Mouse (Mus musculus): Measurements from ENCODE around the gene Sulf2. TPM values are rescaled to one million over a fixed set of nuclear protein-coding genes. Genes with fewer than 3 reads are reported as not detected.

Sulf2 gene
- polyA plus RNA-seq, 1 experiment from 2014 or later, result 37.6 TPM

DNA sequence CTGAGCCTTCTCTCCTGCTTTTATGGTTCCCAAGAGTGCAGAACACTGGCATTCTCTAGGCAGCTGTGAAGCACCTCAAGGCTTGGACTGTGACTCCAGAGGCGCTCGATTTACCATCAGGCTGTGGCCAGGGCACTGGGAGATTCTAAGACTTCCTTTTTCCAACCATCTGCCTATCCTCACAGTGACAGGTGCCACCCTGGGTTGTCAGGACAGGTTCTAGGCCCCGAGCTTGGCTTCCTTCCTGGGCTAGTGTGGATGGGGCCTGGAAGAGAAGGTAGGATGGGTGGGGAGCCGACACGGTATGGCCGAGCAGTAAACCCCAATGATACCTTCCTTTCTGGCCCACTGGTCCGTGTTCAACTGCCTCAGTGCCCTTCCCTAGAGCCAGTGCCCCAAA is 9.0 kb downstream of the Sulf2 start:
- no peak overlapping the region for H3K4me2 ChIP-seq (ENCODE audit: low read length)
- no peaks in the 10 kb centered on the region for H3K9me3 ChIP-seq (ENCODE audit: control insufficient read depth, low read length)
- whole genome bisulfite sequencing, result 90% methylated on average over 7 of the region's 7 CpGs
- no peak overlapping the region for H3K9ac ChIP-seq (replicated peaks; ENCODE audit: low read depth, low read length)
- no peak overlapping the region for H3K4me3 ChIP-seq (replicated peaks; ENCODE audit: low read length)
- no peaks in the 10 kb centered on the region for H3K36me3 ChIP-seq (ENCODE audit: control insufficient read depth, insufficient read depth)
- no peak for ATAC-seq
- no peak overlapping the region for H3K27ac ChIP-seq (ENCODE audit: low read length)
- peaks cover 19% of the 10 kb centered on the region for H3K4me1 ChIP-seq (replicated peaks; ENCODE audit: control insufficient read depth, insufficient read depth, low read length)
- H3K27me3 ChIP-seq (replicated peaks; ENCODE audit: control insufficient read depth, insufficient read depth, low read length), result no peaks in the 10 kb centered on the region

GRCm38 (mm10) chr2:166145031-166145430 is 10.4 kb downstream of the Sulf2 start:
- Histone ChIP-seq H3K4me1 (replicated peaks; ENCODE audit: control insufficient read depth, insufficient read depth, low read length) (peaks cover 9% of the 10 kb centered on the region), H3K9me3 (ENCODE audit: control insufficient read depth, low read length) (no peaks in the 10 kb centered on the region), H3K27ac (ENCODE audit: low read length) (no peak overlapping the region), H3K4me2 (ENCODE audit: low read length) (no peak overlapping the region), H3K27me3 (replicated peaks; ENCODE audit: control insufficient read depth, insufficient read depth, low read length) (no peaks in the 10 kb centered on the region), H3K36me3 (ENCODE audit: control insufficient read depth, insufficient read depth) (no peaks in the 10 kb centered on the region), H3K9ac (replicated peaks; ENCODE audit: low read depth, low read length) (no peak overlapping the region), H3K4me3 (replicated peaks; ENCODE audit: low read length) (no peak overlapping the region)
- no peak for ATAC-seq
- WGBS, result 75% methylated on average over 8 of the region's 8 CpGs

- no peak overlapping the region for H3K9ac ChIP-seq (replicated peaks; ENCODE audit: low read depth, low read length)
- H3K36me3 ChIP-seq (ENCODE audit: control insufficient read depth, insufficient read depth), result no peaks in the 10 kb centered on the region
- H3K4me3 ChIP-seq (replicated peaks; ENCODE audit: low read length), result no peak overlapping the region
- no peaks in the 10 kb centered on the region for H3K9me3 ChIP-seq (ENCODE audit: control insufficient read depth, low read length)
- WGBS, result 83% methylated on average over 5 of the region's 5 CpGs
- H3K4me2 ChIP-seq (ENCODE audit: low read length), result no peak overlapping the region
- ATAC-seq, result no peak
- H3K4me1 ChIP-seq (replicated peaks; ENCODE audit: control insufficient read depth, insufficient read depth, low read length), result peaks cover 6% of the 10 kb centered on the region
- no peak overlapping the region for H3K27ac ChIP-seq (ENCODE audit: low read length)
- no peaks in the 10 kb centered on the region for H3K27me3 ChIP-seq (replicated peaks; ENCODE audit: control insufficient read depth, insufficient read depth, low read length)
These were observed 11.6 kb downstream of the Sulf2 start for GRCm38 (mm10) chr2:166143871-166144270.

DNA sequence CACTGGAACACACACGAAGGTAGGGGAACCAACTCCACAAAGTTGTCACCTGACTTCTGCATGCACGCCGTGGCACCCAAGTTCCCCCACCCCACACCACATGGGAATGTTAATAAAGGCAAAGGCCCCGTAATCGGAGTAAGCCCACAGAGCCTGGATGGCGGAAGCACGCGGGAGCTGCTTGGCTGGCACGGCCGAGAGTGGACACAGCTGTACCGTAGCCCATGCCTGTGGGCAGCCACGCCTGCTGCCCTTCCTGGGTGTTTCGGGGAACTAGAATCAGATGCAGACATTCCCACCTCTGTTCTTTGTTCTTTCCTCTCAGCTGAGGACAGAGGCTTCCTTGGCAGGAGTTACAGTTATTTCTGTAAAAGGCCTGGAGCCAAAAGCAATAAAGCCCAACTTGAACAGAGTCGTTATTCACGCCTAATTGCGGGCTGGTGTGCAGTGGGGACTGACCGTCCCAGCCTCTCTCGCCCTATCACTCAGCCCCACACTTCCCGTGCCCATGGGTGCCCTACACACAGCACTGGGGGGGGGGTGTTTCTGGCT is 12.8 kb downstream of the Sulf2 start:
- WGBS, result 46% methylated on average over 19 of the region's 19 CpGs
- Histone ChIP-seq H3K4me2 (ENCODE audit: low read length) (no peak overlapping the region), H3K9ac (replicated peaks; ENCODE audit: low read depth, low read length) (no peak overlapping the region; the same call in 1 of the 2 replicates), H3K9me3 (ENCODE audit: control insufficient read depth, low read length) (no peaks in the 10 kb centered on the region), H3K4me1 (replicated peaks; ENCODE audit: control insufficient read depth, insufficient read depth, low read length) (peaks cover 6% of the 10 kb centered on the region), H3K27me3 (replicated peaks; ENCODE audit: control insufficient read depth, insufficient read depth, low read length) (no peaks in the 10 kb centered on the region), H3K36me3 (ENCODE audit: control insufficient read depth, insufficient read depth) (no peaks in the 10 kb centered on the region), H3K4me3 (replicated peaks; ENCODE audit: low read length) (no peak overlapping the region), H3K27ac (ENCODE audit: low read length) (no peak overlapping the region)
- ATAC-seq, result peak; percentile 50; the same call in 1 of the 2 replicates

DNA sequence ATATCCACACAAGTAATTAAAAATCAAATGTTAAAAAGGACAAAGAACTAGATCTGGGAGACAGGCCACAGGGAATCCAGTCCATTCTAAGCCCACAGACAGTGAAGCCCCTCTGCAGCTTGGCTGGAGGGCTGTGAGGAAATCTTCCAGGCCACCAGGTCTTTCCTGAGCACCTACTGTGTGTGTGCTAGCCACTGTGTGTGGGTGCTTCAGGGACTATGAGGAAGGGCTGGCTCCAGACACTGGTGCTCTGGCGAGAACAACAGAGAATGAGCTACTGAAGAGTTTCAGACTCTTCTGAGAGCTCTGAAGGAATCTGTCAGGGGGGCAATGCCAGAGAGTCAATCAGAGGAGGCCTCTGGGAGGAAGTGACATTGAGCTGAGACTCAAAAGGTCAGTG is 13.6 kb downstream of the Sulf2 start:
- peaks cover 6% of the 10 kb centered on the region for H3K4me1 ChIP-seq (replicated peaks; ENCODE audit: control insufficient read depth, insufficient read depth, low read length)
- no peak overlapping the region for H3K4me2 ChIP-seq (ENCODE audit: low read length)
- H3K27ac ChIP-seq (ENCODE audit: low read length), result no peak overlapping the region
- H3K9ac ChIP-seq (replicated peaks; ENCODE audit: low read depth, low read length), result no peak overlapping the region
- WGBS, result 70% methylated on average over 1 of the region's 1 CpGs
- ATAC-seq, result no peak
- no peaks in the 10 kb centered on the region for H3K9me3 ChIP-seq (ENCODE audit: control insufficient read depth, low read length)
- no peak overlapping the region for H3K4me3 ChIP-seq (replicated peaks; ENCODE audit: low read length)
- no peaks in the 10 kb centered on the region for H3K36me3 ChIP-seq (ENCODE audit: control insufficient read depth, insufficient read depth)
- no peaks in the 10 kb centered on the region for H3K27me3 ChIP-seq (replicated peaks; ENCODE audit: control insufficient read depth, insufficient read depth, low read length)

DNA sequence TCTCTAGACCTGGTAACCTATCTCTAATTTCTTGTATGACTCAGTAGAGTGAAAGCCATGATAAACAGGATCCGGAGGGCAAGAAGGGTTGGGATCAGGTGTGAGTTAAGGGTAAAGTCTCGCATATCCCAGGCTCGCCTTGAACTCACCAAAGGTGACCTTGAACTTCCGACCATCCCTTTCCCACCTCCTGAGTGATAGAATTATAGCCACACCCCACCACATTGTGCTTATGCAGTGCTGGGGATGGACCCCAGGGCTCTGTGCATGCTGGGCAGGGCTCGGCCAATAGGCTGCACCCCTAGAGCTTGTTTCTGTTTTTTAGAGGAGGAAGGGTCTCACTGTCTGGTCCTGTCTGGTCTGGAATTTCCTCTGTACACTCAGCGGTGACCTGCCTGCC is 14.4 kb downstream of the Sulf2 start:
- Histone ChIP-seq H3K9ac (replicated peaks; ENCODE audit: low read depth, low read length) (no peak overlapping the region), H3K4me3 (replicated peaks; ENCODE audit: low read length) (no peak overlapping the region), H3K4me1 (replicated peaks; ENCODE audit: control insufficient read depth, insufficient read depth, low read length) (peaks cover 13% of the 10 kb centered on the region), H3K27ac (ENCODE audit: low read length) (no peak overlapping the region), H3K36me3 (ENCODE audit: control insufficient read depth, insufficient read depth) (no peaks in the 10 kb centered on the region), H3K4me2 (ENCODE audit: low read length) (no peak overlapping the region), H3K9me3 (ENCODE audit: control insufficient read depth, low read length) (no peaks in the 10 kb centered on the region), H3K27me3 (replicated peaks; ENCODE audit: control insufficient read depth, insufficient read depth, low read length) (no peaks in the 10 kb centered on the region)
- 90% methylated on average over 6 of the region's 6 CpGs for WGBS
- ATAC-seq, result no peak

GRCm38 (mm10) chr2:166140427-166140826 is 15.0 kb downstream of the Sulf2 start:
- Histone ChIP-seq H3K36me3 (ENCODE audit: control insufficient read depth, insufficient read depth) (no peaks in the 10 kb centered on the region), H3K27ac (ENCODE audit: low read length) (no peak overlapping the region), H3K4me1 (replicated peaks; ENCODE audit: control insufficient read depth, insufficient read depth, low read length) (peaks cover 17% of the 10 kb centered on the region), H3K9ac (replicated peaks; ENCODE audit: low read depth, low read length) (no peak overlapping the region), H3K4me3 (replicated peaks; ENCODE audit: low read length) (no peak overlapping the region), H3K27me3 (replicated peaks; ENCODE audit: control insufficient read depth, insufficient read depth, low read length) (no peaks in the 10 kb centered on the region), H3K9me3 (ENCODE audit: control insufficient read depth, low read length) (no peaks in the 10 kb centered on the region), H3K4me2 (ENCODE audit: low read length) (no peak overlapping the region)
- WGBS, result 81% methylated on average over 9 of the region's 9 CpGs
- no peak for ATAC-seq

GRCm38 (mm10) chr2:166138308-166138707 is 17.2 kb downstream of the Sulf2 start:
- WGBS, result 75% methylated on average over 1 of the region's 1 CpGs
- ATAC-seq, result no peak
- Histone ChIP-seq H3K9me3 (ENCODE audit: control insufficient read depth, low read length) (no peaks in the 10 kb centered on the region), H3K4me3 (replicated peaks; ENCODE audit: low read length) (no peak overlapping the region), H3K27ac (ENCODE audit: low read length) (no peak overlapping the region), H3K9ac (replicated peaks; ENCODE audit: low read depth, low read length) (no peak overlapping the region), H3K27me3 (replicated peaks; ENCODE audit: control insufficient read depth, insufficient read depth, low read length) (no peaks in the 10 kb centered on the region), H3K36me3 (ENCODE audit: control insufficient read depth, insufficient read depth) (no peaks in the 10 kb centered on the region), H3K4me1 (replicated peaks; ENCODE audit: control insufficient read depth, insufficient read depth, low read length) (peaks cover 17% of the 10 kb centered on the region), H3K4me2 (ENCODE audit: low read length) (no peak overlapping the region)

DNA sequence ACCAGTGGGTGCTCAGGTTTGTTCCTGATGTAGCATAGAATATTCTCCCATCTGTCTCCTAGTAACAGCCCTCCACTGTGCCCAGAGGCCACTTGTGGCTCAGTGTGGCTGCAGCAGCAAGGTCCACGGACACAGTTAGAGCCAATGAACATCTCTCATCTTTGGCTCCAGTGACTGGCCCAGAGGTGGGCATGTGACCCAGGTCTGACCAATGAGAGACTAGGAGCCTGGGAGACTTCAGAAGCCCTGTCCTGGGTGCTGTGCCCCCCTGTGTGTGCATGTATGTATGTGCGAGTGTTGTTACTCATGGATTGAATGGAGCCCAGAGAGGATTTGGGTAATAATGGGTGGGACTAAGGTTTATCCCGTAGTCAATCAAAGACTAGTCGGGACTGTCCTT is 18.0 kb downstream of the Sulf2 start:
- no peak overlapping the region for H3K4me2 ChIP-seq (ENCODE audit: low read length)
- H3K36me3 ChIP-seq (ENCODE audit: control insufficient read depth, insufficient read depth), result no peaks in the 10 kb centered on the region
- H3K27me3 ChIP-seq (replicated peaks; ENCODE audit: control insufficient read depth, insufficient read depth, low read length), result no peaks in the 10 kb centered on the region
- H3K4me1 ChIP-seq (replicated peaks; ENCODE audit: control insufficient read depth, insufficient read depth, low read length), result peaks cover 11% of the 10 kb centered on the region
- H3K4me3 ChIP-seq (replicated peaks; ENCODE audit: low read length), result no peak overlapping the region
- H3K9ac ChIP-seq (replicated peaks; ENCODE audit: low read depth, low read length), result no peak overlapping the region
- no peak overlapping the region for H3K27ac ChIP-seq (ENCODE audit: low read length)
- WGBS, result 79% methylated on average over 4 of the region's 4 CpGs
- no peaks in the 10 kb centered on the region for H3K9me3 ChIP-seq (ENCODE audit: control insufficient read depth, low read length)
- no peak for ATAC-seq
